Mouse (Mus musculus): Measurements from ENCODE around the gene Id4. TPM values are rescaled to one million over a fixed set of nuclear protein-coding genes. Genes with fewer than 3 reads are reported as not detected.

The Id4 gene
- polyA plus RNA-seq (2015; fragmentation: Nextera tagmentation; extraction: Ambion mirVana) = 1.7 and 2.5 TPM in 2 replicates

DNA sequence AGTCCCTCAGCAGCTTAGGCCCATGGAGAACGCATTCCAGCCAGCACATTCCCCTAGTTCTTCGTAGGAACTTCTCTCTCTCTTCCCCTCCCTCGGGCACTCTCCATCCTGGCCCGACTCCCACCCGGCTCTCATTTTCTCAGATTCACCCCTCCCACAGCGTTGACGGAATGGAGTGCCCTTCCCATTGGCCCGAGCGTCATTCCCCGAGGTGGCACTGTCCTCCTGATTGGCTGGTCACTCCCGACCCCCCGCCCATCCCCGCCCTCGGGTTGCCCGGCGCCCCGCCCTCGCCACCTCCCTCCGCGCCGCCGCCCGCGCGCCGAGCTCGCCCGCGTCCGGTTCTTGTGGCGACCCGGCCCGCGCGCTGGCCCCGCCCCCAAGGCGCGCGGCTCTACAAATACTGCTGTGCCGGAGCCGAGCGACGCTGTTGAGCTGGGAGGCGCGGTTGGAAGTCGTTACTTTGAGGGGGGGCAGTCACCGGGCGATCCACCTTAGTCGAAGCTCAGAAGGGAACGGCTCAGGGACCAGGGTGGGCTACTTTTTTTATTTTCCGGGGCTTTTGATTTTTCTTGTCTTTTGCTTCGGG is at the start of gene Id4:
Id4 (plus strand) TSS at position 539 of the 589 bp plus-strand sequence.
- Histone ChIP-seq H3K4me2 (ENCODE audit: low read depth, low read length) (peak within 1 kb of the TSS; percentile 89), H3K9me3 (replicated peaks; ENCODE audit: control insufficient read depth, low read length) (no peaks in the 10 kb centered on the region), H3K27me3 (ENCODE audit: control insufficient read depth, insufficient read depth, low read length) (no peaks in the 10 kb centered on the region; the same call in 1 of the 2 replicates), H3K27ac (ENCODE audit: low read length) (peak within 1 kb of the TSS; percentile 83), H3K9ac (ENCODE audit: low read length) (peak within 1 kb of the TSS; percentile 86), H3K36me3 (ENCODE audit: control insufficient read depth, insufficient read depth) (no peaks in the 10 kb centered on the region), H3K4me1 (ENCODE audit: control insufficient read depth, insufficient read depth, low read length) (peaks cover 8% of the 10 kb centered on the region; the same call in 1 of the 2 replicates), H3K4me3 (ENCODE audit: low read length) (peak within 1 kb of the TSS; percentile 80)
- ATAC-seq (replicated peaks; ENCODE audit: extremely low read depth, insufficient read depth, low FRiP score) = peak; percentile 97
- WGBS = under 1% methylated on average over 47 of the region's 52 CpGs

DNA sequence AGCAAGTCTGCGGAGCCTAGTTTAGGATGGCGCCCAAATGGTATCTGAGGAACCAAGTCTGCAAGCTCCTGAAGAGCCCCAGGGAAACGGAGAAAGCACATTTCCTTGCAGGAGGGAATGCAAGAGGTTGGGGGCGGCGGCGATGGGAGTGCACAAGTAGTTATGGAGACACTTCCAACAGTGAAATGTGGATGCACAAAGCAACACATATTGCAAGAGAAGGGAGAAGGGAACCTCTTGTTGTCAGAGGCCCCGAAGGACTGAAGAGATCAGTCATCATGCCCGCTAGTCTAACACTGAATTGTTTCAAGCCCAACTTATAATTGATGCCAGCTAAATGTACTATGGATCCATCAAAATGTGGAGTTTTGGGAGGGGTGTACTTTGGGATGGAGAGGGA is 33.9 kb upstream of the Id4 start:
- peak overlapping the region; percentile 80 for H3K4me2 ChIP-seq (ENCODE audit: low read depth, low read length)
- WGBS = 28% methylated on average over 8 of the region's 8 CpGs
- ATAC-seq (replicated peaks; ENCODE audit: extremely low read depth, insufficient read depth, low FRiP score) = no peak
- H3K9ac ChIP-seq (ENCODE audit: low read length) = no peak overlapping the region
- H3K9me3 ChIP-seq (replicated peaks; ENCODE audit: control insufficient read depth, low read length) = no peaks in the 10 kb centered on the region
- H3K4me3 ChIP-seq (ENCODE audit: low read length) = peak overlapping the region; percentile 32
- peak overlapping the region; percentile 46 for H3K27ac ChIP-seq (ENCODE audit: low read length)
- H3K36me3 ChIP-seq (ENCODE audit: control insufficient read depth, insufficient read depth) = no peaks in the 10 kb centered on the region
- H3K27me3 ChIP-seq (ENCODE audit: control insufficient read depth, insufficient read depth, low read length) = no peaks in the 10 kb centered on the region
- peaks cover 10% of the 10 kb centered on the region for H3K4me1 ChIP-seq (ENCODE audit: control insufficient read depth, insufficient read depth, low read length)

DNA sequence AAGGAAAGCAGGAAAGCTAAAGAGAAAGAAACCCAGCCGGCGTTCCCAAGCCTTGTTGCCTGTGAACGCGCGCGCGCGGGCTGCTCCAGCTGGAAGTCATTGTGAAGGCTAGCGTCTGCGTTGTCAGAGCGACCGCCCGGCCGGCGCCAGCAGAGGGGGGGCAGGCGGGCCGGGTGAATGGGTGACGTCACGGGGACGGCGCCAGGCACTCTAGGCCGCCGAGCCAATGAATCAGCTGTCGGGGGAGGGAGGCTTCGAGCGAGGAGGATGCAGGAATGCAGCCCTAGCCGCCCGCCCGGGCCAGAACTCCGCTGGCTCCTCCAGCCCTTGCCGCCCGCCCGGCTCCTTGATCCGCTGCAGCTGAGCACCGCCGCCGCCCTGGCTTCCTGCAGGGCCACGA is 33.3 kb upstream of the Id4 start:
- WGBS = 1% methylated on average over 38 of the region's 38 CpGs
- H3K27me3 ChIP-seq (ENCODE audit: control insufficient read depth, insufficient read depth, low read length) = no peaks in the 10 kb centered on the region
- peak overlapping the region; percentile 55 for H3K4me3 ChIP-seq (ENCODE audit: low read length)
- H3K36me3 ChIP-seq (ENCODE audit: control insufficient read depth, insufficient read depth) = no peaks in the 10 kb centered on the region
- peak overlapping the region; percentile 86 for H3K27ac ChIP-seq (ENCODE audit: low read length)
- no peaks in the 10 kb centered on the region for H3K9me3 ChIP-seq (replicated peaks; ENCODE audit: control insufficient read depth, low read length)
- H3K4me2 ChIP-seq (ENCODE audit: low read depth, low read length) = peak overlapping the region; percentile 80
- H3K9ac ChIP-seq (ENCODE audit: low read length) = peak overlapping the region; percentile 78
- peak; percentile 99 for ATAC-seq (replicated peaks; ENCODE audit: extremely low read depth, insufficient read depth, low FRiP score)
- H3K4me1 ChIP-seq (ENCODE audit: control insufficient read depth, insufficient read depth, low read length) = peaks cover 10% of the 10 kb centered on the region

DNA sequence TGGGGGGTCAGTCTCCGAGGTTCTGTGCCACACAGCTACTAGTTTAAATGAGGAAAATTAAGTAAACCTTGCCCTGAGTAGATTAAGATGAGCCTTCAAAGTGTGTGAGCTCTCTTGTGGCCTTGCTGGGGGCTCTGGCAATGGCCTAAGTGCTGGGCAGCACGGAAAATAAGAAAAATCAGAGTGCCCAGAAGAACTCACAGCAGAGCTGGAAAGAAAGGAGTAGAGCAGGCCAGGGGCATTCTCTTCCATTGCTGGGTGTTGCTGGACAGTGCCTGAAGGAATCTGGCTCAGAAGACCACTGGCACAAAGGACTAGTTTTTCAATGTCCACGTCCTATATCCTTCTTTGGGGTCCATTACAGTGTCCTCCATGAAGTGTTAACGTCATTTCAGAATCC is 32.9 kb upstream of the Id4 start:
- peak overlapping the region; percentile 80 for H3K4me2 ChIP-seq (ENCODE audit: low read depth, low read length)
- no peaks in the 10 kb centered on the region for H3K27me3 ChIP-seq (ENCODE audit: control insufficient read depth, insufficient read depth, low read length)
- 16% methylated on average over 4 of the region's 4 CpGs for WGBS
- peak overlapping the region; percentile 78 for H3K9ac ChIP-seq (ENCODE audit: low read length)
- H3K4me3 ChIP-seq (ENCODE audit: low read length) = peak overlapping the region; percentile 55
- H3K4me1 ChIP-seq (ENCODE audit: control insufficient read depth, insufficient read depth, low read length) = peaks cover 10% of the 10 kb centered on the region
- no peaks in the 10 kb centered on the region for H3K36me3 ChIP-seq (ENCODE audit: control insufficient read depth, insufficient read depth)
- no peaks in the 10 kb centered on the region for H3K9me3 ChIP-seq (replicated peaks; ENCODE audit: control insufficient read depth, low read length)
- 0 out of 2 replicates have a peak, but pooled peaks have one; percentile 18 for ATAC-seq (replicated peaks; ENCODE audit: extremely low read depth, insufficient read depth, low FRiP score)
- peak overlapping the region; percentile 86 for H3K27ac ChIP-seq (ENCODE audit: low read length)

DNA sequence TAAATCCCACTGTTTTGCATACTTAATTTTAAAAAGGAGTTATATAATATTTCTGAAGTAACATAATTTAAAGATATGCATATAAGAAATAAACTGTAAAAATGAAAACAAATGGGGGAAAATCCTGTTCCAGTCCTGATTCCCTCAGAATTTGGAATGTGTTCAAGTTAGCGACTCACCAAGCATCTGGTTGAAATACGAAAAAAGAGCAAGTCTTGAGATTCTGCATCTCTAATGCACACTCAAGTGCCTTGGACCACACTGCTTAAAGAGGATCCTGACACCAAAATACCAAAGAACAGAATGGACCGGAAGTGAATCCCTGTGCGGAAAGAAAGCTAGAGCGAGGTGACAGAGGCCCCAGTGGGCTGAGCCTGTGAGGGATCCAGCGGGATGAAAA is 30.0 kb upstream of the Id4 start:
- ATAC-seq (replicated peaks; ENCODE audit: extremely low read depth, insufficient read depth, low FRiP score) = no peak
- Histone ChIP-seq H3K36me3 (ENCODE audit: control insufficient read depth, insufficient read depth) (no peaks in the 10 kb centered on the region), H3K27me3 (ENCODE audit: control insufficient read depth, insufficient read depth, low read length) (no peaks in the 10 kb centered on the region), H3K27ac (ENCODE audit: low read length) (no peak overlapping the region), H3K9ac (ENCODE audit: low read length) (no peak overlapping the region), H3K4me3 (ENCODE audit: low read length) (no peak overlapping the region), H3K4me1 (ENCODE audit: control insufficient read depth, insufficient read depth, low read length) (peaks cover 10% of the 10 kb centered on the region), H3K4me2 (ENCODE audit: low read depth, low read length) (no peak overlapping the region), H3K9me3 (replicated peaks; ENCODE audit: control insufficient read depth, low read length) (no peaks in the 10 kb centered on the region)
- WGBS = 57% methylated on average over 6 of the region's 6 CpGs

DNA sequence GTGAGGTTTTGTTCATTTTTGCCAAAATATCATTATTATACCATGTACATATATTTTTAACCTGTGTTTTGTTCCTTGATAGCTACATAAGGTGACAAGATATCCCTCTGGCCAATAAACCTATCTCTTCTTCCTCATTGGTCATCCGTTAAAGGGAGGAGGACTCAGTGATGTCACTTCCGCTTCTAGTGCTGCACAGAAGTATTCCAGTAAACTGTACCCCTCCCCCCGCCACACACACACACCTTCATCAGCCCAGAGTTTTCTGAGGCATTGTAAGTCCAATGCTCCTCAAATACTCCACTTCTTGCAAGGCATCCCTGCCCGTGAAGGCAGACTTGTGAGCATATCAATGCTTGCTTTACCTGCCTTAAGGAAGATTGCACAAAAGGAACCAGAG is 24.6 kb upstream of the Id4 start:
- Histone ChIP-seq H3K27ac (ENCODE audit: low read length) (no peak overlapping the region), H3K27me3 (ENCODE audit: control insufficient read depth, insufficient read depth, low read length) (no peaks in the 10 kb centered on the region), H3K9ac (ENCODE audit: low read length) (no peak overlapping the region), H3K4me1 (ENCODE audit: control insufficient read depth, insufficient read depth, low read length) (no peaks in the 10 kb centered on the region), H3K9me3 (replicated peaks; ENCODE audit: control insufficient read depth, low read length) (no peaks in the 10 kb centered on the region), H3K36me3 (ENCODE audit: control insufficient read depth, insufficient read depth) (no peaks in the 10 kb centered on the region), H3K4me2 (ENCODE audit: low read depth, low read length) (no peak overlapping the region), H3K4me3 (ENCODE audit: low read length) (no peak overlapping the region)
- ATAC-seq (replicated peaks; ENCODE audit: extremely low read depth, insufficient read depth, low FRiP score) = no peak
- WGBS = 74% methylated on average over 4 of the region's 4 CpGs

DNA sequence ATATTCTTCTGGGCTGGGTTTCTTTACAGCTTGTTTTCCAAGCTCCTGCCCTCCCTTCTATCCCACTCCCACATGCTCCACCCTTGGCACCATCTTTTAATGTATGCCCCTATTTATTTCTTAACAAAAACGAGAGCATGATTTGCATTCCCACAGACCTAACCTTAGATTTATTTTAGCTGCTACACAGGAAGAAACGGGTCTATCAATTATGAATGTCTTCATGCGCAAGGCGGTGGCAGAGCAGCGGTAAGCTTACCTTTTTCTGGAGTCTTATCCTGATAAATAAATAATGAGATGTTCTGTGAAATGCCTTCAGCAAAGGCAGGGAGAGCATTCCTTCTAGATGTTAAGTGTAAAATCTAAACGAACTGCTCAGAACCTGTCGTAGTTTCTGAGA is 24.2 kb upstream of the Id4 start:
- 77% methylated on average over 7 of the region's 7 CpGs for whole genome bisulfite sequencing
- Histone ChIP-seq H3K4me2 (ENCODE audit: low read depth, low read length) (no peak overlapping the region), H3K27me3 (ENCODE audit: control insufficient read depth, insufficient read depth, low read length) (no peaks in the 10 kb centered on the region), H3K27ac (ENCODE audit: low read length) (no peak overlapping the region), H3K9me3 (replicated peaks; ENCODE audit: control insufficient read depth, low read length) (no peaks in the 10 kb centered on the region), H3K9ac (ENCODE audit: low read length) (no peak overlapping the region), H3K4me3 (ENCODE audit: low read length) (no peak overlapping the region), H3K36me3 (ENCODE audit: control insufficient read depth, insufficient read depth) (no peaks in the 10 kb centered on the region), H3K4me1 (ENCODE audit: control insufficient read depth, insufficient read depth, low read length) (no peaks in the 10 kb centered on the region)
- ATAC-seq (replicated peaks; ENCODE audit: extremely low read depth, insufficient read depth, low FRiP score) = no peak

DNA sequence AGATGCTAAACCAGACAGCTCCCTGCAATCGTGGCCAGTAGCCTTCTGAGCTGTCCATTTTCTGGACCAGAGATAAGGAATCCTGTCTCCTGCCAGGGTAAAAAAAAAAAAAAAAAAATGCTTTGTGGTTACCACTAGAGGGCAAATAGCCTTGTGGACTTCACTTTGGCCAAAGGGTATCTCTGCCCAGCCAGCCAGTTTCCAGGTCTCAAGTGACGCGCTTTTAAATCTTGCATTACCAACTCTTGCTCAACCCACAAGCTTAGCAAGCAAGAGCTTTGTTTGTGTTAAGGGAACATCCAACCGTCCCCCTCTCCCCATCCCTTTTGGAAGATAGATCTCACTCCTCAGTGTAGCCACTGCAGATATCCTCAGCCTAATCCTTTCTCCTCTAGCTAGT is 23.5 kb upstream of the Id4 start:
- no peak overlapping the region for H3K27ac ChIP-seq (ENCODE audit: low read length)
- H3K4me2 ChIP-seq (ENCODE audit: low read depth, low read length) = no peak overlapping the region
- no peaks in the 10 kb centered on the region for H3K4me1 ChIP-seq (ENCODE audit: control insufficient read depth, insufficient read depth, low read length)
- no peak overlapping the region for H3K9ac ChIP-seq (ENCODE audit: low read length)
- H3K9me3 ChIP-seq (replicated peaks; ENCODE audit: control insufficient read depth, low read length) = no peaks in the 10 kb centered on the region
- H3K4me3 ChIP-seq (ENCODE audit: low read length) = no peak overlapping the region
- H3K27me3 ChIP-seq (ENCODE audit: control insufficient read depth, insufficient read depth, low read length) = no peaks in the 10 kb centered on the region
- ATAC-seq (replicated peaks; ENCODE audit: extremely low read depth, insufficient read depth, low FRiP score) = no peak
- no peaks in the 10 kb centered on the region for H3K36me3 ChIP-seq (ENCODE audit: control insufficient read depth, insufficient read depth)
- 9% methylated on average over 4 of the region's 4 CpGs for WGBS

DNA sequence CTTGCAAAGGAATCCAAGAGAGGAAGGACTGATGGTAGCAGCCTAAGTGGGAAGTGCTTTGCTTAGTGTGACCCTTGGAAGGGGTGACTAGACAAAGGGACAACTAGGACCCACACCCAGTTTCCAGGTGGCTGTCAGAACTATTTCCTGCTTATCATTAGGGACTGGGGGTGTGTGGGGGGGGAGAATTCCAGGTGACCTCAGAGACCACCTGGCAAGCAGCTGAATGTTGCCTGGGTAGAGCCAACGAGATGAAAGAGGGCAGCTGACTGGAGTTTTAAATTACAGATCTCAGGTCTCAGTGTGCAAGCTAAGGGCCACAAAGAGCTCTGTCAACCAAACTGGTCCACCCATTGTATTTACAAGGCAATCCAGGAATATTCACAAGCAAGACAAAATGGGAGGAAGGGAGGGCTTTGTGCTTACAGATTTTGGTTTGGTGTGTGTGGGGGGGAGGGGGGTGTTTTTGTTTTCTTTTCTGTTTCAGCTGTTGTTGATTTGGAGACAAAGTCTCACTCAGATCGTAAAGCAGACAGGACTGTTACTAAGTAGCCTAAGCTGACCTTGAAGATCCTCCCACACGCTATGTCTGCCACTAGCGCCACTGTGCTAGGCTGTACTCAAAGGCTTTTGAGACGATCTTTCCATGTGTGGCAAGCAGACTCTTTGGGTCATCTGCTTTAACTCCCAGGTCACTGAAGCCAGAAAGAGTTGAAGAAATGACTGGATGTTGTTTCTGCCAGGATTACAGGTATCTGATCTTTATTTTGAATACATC is 15.6 kb upstream of the Id4 start:
- Histone ChIP-seq H3K4me2 (ENCODE audit: low read depth, low read length) (no peak overlapping the region), H3K9me3 (replicated peaks; ENCODE audit: control insufficient read depth, low read length) (no peaks in the 10 kb centered on the region), H3K27ac (ENCODE audit: low read length) (no peak overlapping the region), H3K4me1 (ENCODE audit: control insufficient read depth, insufficient read depth, low read length) (no peaks in the 10 kb centered on the region), H3K9ac (ENCODE audit: low read length) (no peak overlapping the region), H3K36me3 (ENCODE audit: control insufficient read depth, insufficient read depth) (no peaks in the 10 kb centered on the region), H3K27me3 (ENCODE audit: control insufficient read depth, insufficient read depth, low read length) (no peaks in the 10 kb centered on the region), H3K4me3 (ENCODE audit: low read length) (no peak overlapping the region)
- 46% methylated on average over 5 of the region's 5 CpGs for WGBS
- no peak for ATAC-seq (replicated peaks; ENCODE audit: extremely low read depth, insufficient read depth, low FRiP score)

Measured in heart, embryonic 16.5 days (tissue).